Mouse (Mus musculus) c-Kit-positive CD71-negative TER-119-negative erythroid progenitor cells, embryonic 14.5 days (primary cell): ENCODE measurements around the gene Brd3os.

ENCODE experiments used
- DNase-seq: peaks from one replicate; pipeline ENCODE4 v3.0.0-alpha.2; 2013; ENCODE audit warnings: low read depth

Gene Brd3os

DNA sequence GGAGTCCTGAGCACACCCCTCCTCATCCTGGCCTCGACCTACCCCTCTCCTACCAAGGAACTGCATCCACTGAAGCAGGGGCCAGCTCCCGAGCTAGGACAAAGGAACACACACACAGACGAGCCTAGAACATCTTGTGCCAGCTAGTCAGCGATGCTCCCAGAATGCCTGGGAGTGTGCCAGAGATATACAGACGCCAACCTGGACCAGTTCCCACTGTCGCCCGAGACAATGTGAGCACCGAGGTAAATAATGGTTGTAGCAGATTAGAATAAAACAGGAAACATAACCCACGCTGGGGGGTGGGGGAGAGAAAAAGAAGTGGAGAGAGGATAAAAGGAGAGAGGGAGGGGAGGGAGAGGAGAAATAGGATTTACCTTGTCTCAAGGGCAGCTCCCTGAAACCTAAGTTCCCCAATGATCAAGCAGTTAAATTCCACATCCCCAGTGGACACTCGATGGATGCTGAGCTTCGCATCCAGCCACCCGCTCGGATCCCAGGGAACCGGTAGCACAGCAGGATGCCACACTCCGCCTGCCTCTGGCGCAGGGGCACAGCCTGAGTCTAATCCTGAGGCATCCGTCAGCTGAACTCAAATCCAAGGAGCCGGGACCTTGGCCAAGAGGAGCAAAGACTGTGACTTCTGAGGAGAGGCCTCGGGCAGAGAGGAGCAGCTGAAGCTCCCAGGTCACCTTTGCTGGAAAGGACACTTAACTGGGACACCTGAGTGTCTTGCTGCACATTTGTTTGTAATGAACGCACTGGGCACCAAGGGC, 20.6 kb upstream of the Brd3os start:
- DNase-seq, result no peak

DNA sequence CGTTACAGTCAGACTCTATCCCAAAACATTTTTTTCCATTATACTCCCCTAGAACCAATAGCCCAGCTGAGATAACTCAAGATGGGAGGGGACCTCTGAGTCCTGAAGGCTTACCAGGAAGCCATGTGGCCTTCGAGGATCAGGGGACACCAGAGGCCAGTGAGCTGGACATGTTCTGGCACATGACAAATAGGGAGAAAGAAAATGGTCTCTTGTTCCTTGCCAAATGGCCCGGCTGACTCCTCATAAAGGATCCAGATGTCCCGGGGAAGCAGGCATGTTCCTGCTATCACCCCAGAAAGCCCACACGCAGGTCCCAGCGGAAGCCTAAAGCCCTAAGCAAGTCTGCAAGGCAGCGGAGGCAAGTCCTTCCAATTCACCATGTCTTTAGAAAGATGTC, 18.5 kb upstream of the Brd3os start:
- no peak for DNase-seq

DNA sequence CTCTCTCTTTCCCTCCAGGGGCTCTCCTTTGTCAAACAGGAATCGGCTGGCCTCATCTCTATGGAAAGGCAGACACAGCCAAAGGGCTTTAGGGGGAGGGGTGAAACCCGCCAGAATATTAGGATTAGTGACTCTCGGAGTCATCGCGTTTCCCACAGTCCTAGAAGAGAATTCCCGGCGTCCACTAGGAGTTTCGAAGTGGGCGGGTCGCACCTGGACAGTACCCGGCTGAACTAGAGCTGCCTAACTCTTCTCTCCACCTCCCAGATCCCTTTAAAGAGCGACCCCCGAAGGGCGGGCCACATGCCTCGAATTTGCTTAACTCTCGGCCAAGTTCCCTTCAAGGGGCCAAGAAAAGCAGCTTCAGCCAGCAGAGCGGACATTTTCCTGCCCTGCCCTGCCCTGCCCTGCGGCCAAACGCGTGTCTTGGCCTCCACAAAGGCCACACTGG, 16.9 kb upstream of the Brd3os start:
- no peak for DNase-seq

DNA sequence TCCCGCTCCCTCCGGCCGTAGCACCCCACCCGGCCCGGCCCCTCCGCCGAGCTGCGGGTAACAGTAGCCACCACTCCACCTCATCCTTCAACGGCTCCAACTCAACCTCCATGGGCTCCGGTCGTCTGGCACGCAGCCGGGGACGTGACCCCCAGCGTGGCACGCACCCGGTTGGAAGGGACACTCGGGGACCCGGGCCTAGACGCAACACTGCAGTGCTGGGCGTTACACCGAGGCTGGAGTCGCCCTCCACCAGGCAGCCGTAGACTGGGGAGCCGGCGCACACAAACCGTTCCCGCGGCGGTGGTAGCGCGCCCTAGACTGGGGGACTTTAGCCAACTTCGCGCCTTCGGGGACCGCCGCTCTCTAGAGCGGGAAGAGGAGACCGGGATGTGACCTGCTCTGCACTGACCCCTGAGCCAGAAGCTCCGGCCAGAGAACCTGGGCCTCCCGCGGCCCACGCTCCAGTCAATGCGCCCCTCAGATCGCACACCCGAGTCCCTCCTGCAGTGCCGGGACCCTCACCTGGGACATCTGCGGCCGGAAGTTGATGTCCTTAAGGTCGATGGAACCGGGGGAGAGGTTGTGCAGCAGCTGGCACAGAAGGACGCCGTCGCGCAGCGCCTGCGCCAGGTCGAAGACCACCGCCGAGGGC, 16.2 kb upstream of the Brd3os start:
- DNase-seq, result no peak

DNA sequence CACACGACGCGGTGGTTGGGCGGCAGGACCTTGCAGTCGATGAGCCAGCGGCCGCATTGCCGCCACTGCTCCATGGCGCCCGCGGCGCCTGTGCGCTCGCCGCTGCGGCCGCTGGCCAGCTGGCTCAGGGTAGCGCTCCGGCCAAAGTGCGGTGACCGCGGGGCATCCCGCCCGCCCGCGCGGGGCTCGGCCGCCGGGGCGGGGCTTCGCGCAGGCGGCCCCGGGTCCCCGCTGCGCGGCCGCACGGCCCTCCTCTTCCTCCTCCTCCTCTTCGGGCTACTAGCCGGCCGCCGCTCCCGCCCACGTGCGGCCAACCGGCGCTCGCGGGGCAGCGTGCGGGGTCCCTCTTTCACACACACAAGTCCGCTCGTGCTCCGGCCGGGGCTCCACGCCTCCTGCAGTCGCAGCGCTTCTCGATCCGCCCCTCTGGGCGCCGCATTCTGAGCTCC, 15.7 kb upstream of the Brd3os start:
- DNase-seq, result no peak

DNA sequence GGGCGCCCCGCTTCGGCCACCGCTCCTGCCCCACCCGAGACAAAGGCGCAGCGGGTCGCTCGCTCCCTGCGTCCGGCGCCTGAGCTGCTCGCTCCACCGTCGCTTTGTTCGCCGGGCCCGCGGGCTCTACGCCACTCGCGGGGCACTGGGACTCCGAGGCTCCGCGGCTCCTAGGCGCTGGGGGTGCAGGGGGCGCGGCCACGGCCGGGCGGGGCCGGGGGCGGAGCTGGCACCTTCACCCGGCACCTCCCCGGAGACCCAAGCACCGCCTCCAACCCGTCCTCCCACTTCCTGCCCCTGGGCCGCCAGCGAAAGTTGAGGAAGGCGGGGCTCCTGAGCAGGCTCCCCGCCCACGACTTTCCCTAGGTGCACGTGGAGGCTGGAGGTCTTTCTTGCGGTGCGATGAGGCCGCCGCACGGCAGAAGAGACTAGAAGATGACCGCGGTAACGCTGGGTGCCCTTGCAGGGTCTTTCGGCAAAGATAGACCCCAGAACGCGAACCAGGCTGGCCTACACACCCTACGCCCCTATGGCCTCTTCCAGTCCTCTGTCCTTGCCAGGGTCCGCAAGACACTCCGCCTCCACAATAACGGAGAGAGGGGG, 15.2 kb upstream of the Brd3os start, which contains the start of gene Vav2:
Gene Vav2, minus strand, starts transcription at position 179 of the 603 bp plus-strand sequence.
- peak; percentile 90 for DNase-seq

DNA sequence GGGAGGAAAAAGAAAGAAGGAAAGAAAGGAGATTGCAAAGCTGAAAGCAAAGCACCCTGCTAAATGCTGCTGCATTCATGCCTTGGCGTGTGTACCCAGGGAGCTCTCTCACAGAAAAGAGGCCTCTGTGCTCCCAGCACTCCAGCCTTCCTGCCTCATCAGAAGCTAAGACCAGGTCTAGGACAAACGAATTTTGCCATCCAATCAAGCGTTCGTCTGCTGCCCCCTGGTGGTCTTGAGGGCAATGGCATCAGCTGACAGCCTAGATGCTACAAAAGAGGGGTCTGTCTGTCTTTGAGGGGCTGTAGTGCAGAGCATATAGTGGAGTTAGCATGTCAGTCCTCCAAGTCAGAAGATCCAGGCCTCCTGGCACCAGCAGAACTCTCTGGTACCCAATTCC, 14.1 kb upstream of the Brd3os start:
- peak; percentile 90 for DNase-seq

DNA sequence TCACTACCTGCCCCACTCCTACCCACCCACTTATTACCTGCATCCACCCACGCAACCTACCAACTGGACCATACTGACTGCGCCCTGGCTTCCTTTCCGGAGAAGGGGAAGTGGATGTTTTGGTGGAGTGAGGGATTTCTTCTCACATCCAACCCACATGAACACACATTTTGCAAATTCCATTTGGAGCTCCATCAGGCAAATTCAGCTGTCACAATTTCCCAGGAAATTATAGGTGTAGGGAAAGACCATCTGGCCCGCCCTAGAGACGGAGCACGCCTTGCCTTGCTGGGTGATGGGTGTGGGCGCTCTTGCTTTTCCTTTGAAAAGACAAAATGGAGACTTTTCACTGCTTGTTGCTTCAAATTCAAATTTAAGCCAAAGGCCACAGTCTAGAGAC, 11.5 kb upstream of the Brd3os start:
- DNase-seq, result no peak

DNA sequence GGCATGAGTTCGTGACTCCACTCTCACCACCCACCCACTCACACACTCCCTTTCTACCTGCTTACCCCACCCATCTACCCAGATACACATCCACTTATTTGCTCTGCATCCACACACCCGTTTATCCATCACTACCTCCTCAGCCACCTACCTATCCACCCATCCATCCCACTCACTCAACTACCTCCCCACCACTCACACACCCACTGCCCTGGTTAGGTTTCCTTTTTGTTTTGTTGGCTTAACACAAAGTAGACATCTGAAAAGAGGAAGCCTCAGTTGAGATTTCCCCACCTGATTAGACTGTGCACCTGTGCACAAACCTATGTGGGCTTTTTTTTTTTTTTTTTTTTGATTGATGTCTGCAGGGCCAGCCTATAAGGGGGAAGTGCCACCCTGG, 9.5 kb upstream of the Brd3os start:
- DNase-seq, result no peak

DNA sequence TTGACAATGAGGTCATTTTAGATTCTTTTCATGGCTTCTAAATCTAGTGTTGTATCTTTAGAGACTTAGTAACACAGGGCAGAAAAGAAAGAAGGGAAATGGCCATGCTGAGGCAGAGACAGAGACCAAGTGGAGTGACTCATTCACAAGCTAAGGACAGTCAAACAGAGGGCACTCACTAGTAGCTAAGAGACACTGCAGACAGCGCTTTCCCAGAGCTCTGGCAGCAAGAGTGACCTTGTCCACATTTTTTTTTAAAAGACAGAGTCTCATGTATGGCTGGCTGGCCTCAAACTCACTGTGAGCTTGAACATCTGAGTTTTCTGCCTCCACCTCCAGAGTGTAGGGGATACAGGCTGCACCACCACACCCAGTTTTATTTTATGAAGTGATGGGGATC, 4.2 kb upstream of the Brd3os start:
- DNase-seq, result no peak

DNA sequence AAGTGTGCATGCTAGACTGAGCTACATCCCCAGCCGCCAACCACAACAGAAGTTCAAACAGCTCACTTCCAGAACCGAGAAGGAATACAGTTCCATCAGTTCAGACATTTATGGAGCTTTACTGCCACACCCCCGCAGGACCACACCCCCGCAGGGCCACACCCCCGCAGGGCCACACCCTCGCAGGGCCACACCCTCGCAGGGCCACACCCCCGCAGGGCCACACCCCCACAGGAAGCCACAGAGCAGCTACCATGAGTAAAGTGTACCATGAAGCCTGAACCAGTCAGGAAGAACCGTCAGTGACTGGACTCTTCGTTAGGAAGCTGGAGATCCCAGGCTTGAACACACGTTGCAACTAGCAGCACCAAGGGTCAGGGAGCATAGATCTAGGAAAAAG, 3.8 kb upstream of the Brd3os start:
- DNase-seq, result peak; percentile 54

DNA sequence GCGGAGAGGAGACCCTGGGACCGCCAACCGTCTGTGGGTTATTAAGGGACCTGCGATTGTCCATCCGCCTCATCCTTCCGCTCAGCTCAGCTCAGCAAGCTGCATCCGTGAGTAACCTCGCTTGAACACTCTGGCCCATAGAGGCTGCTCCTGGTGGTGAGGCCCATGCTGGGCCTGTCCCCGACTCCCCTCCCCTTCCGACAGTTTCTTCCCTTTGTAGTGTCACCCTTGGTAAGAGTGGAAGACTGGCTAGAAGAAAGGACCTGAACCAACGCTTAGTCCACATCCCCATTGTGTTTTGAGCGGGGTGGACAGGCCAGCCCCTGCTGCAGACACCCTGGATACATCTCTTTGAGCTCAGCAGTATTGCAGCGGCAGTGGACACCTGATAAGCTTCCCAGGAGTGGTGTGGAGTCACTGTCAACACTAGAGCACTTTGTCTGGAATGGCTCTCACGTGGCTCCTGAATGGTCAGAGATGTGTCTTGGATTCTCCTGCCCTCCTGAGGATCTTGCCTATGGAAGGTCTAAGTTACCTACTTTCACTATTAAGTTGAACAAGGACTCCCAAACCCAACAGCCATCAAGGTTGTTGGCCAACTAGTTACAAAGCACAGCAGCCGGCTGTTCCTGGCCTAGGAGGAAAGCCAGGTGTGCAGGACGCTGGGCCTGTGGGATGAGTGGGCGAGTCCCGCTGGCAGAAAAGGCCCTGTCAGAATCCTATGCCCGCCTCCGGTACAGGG, 755 bp downstream of the Brd3os start:
- DNase-seq, result no peak

DNA sequence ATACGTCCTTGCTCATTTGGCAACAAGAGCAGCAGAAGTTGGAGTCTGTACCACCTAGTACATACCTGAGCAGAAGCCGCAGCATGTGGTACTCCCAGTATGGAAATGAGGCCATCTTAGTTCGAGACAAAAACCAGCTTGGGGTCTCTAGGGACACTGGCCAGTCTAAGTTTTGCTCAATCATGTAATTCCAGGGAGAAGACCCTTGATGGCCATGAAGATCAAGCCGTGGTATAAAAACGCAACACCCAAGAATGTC, 1.3 kb downstream of the Brd3os start:
- DNase-seq, result no peak

DNA sequence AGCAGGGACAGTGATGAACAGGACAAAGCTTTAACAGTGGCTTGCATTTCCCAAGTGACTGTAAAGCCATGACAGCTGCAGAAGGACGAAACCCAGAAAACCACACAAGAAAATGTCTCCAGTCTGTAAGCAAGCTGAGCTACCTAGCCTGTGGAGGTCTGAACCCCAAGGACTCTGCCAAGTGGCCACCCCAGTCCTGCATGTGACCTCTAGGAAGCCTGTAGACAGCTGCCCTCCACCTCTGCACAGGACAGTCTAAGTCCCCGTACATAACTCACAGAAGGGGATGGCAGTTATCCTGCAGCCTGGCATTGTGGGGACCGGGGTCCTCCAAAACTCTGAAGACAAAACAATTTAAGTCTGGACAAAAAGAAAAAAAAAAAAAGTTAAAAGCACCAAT, 3.8 kb downstream of the Brd3os start:
- no peak for DNase-seq

DNA sequence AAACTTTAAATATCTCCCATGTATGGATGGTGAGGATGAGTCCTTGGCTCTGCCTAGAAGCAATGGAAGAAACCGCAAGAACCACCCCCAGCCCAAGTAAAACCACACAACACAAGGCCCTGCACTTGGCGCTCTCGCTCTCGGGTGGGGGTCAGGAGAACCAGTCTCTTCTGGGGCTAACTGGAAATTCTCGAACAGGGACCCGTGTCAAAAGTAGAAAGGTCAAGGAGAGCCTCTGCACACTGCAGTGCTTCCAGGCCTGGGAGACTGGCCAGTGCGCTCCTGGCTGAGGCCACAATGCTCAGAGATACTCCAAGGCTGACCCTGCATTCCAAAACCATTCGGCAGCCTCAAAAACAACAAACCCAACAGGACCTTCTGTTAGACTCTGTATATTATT, 4.7 kb downstream of the Brd3os start:
- no peak for DNase-seq

DNA sequence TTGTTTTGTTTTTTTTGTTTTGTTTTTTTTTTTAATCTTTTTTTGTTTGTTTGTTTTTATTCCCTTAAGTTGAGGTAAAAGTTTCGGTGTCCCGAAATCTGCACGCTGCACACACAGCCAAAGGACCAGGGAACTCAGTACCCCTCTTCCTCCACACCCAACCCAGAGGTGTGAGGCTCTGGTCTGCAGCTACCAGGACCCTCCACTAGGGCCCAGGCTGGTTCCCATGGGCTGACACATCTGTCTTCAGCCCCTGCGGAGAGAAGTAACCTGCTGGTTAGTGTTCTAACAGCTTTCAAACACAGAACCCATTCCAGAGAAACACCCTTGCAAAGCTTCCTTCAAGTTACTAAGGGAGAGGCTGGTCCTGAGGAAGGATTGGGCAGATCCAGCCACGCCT, 5.7 kb downstream of the Brd3os start:
- DNase-seq, result no peak

DNA sequence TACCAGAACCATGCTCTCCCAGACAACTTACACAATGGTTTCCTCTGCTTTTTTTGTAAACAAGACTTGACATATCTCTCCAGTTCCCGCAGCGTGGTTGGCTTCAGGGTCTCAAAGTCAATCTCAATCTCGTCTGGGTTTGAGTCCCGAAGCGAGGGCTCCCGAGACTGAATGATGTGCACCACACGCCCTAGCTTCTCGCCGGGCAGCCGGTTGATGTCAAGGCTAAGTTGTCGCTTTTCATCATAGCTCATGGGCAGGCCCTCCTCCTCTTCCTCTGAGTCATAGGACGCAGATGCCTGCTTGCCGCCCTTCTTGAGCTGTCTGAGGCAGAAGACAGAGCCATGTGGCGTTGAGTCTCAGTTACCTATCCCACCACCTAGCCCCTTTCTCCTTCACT, 8.1 kb downstream of the Brd3os start:
- DNase-seq, result no peak

DNA sequence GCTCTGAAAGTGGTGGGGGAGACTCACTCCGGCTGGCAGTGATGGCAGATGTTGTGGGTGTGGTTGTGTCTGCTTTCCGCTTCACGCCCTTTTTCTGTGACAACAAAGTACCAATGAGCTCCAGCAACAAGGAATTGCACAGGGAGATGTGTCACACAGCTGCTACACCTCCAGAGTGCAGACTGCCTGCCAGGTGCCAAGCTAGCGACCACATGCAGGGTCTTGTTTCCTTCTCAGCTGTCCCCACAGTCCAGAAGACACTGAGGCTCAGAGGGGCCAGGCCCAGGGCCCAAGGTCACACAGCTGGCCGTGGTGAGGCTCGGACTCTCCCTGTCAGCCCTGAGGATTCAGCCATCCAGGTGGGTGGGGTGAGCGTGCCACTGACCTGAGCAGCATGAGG, 17.6 kb downstream of the Brd3os start:
- DNase-seq, result no peak

DNA sequence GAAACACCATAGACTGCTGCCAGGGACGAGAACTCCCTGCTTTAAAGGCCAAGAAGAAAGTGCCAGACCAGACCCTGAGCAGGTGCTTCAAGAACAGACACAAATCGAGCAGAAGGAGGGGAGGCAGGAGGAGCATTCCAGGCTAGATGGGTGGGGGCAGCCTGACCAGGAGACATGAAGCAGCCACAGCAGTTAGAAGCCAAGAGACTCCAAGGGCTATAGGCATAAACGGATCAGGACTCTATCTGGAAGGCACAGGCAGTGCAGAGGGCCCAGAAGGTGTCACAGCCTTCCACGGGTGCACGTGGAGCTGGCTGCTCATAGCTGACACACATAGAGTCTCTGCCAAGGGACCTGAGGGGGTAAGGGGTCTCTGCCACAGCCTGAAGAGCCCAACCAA, 18.0 kb downstream of the Brd3os start:
- DNase-seq, result no peak

DNA sequence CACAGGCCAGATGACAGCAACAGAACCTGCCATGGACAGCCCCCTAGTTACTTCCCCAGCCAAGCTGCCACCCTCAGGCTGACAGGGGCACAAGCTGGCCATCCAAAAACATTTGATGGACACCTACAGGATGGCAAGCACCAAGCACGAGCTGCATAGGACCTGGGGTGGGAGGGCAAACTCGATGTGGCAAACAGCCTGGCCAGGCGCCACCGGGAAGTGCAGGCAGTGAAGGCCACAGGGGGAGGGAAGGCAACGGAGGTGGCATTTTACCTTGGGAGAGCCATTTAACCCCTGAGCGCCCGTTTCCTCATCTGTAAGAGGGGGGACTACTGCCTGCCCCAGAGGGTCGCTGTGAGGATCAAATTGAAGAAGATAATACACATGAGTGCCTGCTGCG, 18.5 kb downstream of the Brd3os start:
- no peak for DNase-seq

DNA sequence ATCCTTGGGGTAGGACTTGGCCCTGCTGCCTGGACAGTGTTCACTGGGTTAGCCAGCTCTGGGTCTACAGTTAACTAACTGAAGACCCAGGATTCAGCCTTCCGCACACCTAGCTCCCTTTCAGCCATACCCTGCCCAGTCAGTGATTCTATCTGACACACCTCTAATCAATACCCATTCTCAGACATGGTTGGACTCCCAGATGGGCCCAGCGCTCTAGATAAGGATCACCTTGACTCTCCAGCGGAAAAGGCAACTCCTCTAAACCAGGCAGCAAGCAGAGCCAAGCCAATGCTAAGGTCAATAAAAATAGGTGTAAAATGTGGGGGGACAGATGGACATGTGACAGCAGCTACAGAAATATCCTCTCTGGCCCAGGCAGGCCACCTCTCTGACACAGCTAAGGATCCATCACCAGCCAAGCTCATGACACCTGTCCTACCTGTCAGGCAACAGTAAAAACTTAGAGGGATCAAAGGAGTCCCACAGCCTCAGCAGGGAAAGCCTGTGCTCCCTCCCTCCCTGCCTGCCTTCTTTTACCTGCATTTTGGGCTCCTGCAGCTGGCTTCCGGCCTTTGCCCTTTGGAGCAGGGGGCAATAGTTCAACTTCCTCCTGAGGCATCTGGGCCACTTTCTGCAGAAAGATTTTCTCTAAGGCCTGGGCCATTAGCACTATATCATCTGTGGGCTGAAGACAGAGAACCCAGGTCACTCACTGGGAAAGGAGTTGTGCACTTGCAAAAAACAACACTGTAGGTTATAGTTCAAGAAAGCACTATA, 19.9 kb downstream of the Brd3os start:
- DNase-seq, result no peak

DNA sequence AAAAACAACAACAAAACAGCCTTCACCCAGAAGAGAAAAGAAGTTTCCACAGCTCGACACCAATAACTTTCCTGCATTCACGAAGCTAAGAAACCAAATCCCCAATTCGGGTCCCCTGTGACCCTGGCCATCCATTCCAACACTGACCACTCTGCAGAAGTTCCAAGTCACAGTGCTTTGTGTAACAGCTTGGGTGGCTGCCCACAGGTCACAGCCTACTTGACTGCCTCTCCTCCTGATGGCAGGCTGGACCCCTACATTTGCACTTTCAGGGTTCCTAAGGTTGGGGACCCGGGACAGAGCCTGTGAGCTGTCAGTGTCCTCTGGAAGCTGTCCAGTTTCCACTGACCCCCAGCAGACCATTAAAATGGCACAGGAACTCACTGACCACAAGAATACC, 20.8 kb downstream of the Brd3os start:
- DNase-seq, result no peak
